Mouse (Mus musculus): ENCODE results near the gene Sco1.
A peak's percentile ranks its signal among the peaks of the same experiment; 100 is the strongest.

The Sco1 gene

DNA sequence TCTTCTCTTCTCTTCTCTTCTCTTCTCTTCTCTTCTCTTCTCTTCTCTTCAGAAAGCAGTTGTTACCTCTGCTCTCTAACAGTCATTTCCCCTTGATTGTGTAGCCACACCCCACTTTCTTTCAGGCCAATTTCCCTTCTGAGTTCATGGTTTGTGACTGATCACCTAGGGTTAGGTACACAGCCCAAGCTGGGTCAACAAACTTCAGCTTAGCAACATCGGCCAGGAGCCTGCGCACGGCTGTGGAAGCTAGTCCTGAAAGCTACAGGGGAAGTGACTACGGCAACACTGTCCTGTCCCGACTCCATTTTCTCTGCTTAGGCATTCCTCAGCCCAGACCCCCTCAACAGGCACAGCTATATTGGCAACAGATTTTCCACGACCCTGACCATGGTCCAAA is 7.5 kb upstream of the Sco1 start:
- DNase-seq = peak in 1 of 2 experiments; percentile 14

DNA sequence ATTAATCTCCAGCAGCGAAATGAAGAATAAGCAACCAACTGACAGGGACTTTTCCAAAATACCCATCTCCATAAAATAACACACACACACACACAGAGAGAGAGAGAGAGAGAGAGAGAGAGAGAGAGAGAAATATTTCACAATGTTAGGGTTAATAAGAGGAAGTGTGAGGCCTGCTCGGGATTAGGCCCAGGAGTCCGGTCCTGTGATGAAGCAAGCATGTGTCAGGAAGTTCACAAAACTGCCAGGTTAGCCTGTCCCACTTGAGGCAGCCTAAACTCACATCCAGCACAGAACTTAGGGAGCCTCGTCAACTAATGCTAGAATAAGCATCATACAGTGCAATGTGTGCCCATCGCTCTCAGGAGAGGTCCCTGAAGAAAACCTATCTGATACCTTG is 5.3 kb upstream of the Sco1 start:
- DNase-seq = no peak

DNA sequence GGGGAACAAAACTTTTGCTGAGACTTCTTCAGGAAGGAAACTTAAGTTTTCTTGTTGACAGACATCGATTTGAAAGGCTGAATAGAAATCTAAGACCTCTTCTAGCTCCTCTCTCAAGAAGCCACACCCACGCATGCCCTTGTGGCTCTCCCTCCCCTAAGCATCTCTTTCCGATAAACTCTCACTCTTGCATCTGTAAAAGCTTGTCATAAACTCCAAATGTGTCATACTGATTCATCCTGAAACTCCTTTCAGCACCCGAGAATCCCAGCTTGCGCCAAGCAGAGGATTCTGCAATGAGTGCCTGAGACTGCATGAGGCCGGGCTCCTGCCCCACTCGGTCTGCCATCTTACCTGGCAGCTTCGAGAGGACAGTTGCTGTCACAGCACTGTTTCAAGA is 4.0 kb upstream of the Sco1 start:
- no peak for DNase-seq

DNA sequence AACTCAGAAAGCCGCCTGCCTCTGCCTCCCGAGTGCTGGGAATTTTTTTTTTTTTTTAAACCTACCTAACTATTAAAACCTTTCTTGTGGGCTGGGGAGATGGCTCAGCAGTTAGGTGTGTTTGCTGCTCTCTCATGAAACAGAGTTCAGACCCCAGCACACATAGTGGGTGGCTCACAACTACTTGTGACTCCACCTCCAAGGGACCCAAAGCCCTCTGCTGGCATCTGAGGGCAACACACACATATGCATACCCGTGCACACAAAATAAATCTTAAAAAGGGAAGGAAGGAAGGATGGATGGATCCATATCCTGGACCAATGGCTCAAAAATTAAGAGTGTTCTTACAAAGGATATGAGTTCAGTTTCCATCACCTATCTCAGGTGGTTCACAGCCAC is 3.2 kb upstream of the Sco1 start:
- DNase-seq = no peak

DNA sequence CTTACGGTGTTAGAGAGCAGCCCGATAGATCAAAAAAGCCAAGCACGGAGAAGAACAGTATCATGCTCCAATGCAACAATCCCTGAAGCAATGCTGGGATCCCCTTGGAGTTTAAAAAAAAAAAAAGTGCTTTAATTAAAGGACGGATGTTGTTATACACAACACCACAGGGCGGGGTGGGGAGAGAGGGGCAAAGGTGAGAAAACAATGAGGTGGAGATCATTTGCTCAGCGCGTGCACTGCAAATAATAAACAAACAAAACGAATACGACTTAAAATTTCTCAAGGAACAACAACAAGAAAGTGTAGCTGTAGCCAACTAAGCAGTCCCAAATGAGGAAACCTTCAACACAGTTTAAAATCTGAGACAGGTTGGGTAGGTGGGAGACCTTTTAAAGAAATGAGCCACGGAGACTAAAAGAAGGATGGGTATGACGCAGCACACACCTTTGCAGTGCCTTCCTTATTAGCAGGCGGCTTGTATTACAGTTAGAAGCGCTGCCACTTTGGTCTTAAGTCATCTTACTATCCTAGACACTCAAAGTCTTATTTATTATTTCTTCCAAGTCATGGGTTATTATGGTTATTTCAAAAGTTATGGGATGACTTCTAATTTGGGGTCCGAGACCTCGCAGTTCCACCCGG is 672 bp upstream of the Sco1 start:
- DNase-seq = peak in 1 of 2 experiments; percentile 21

DNA sequence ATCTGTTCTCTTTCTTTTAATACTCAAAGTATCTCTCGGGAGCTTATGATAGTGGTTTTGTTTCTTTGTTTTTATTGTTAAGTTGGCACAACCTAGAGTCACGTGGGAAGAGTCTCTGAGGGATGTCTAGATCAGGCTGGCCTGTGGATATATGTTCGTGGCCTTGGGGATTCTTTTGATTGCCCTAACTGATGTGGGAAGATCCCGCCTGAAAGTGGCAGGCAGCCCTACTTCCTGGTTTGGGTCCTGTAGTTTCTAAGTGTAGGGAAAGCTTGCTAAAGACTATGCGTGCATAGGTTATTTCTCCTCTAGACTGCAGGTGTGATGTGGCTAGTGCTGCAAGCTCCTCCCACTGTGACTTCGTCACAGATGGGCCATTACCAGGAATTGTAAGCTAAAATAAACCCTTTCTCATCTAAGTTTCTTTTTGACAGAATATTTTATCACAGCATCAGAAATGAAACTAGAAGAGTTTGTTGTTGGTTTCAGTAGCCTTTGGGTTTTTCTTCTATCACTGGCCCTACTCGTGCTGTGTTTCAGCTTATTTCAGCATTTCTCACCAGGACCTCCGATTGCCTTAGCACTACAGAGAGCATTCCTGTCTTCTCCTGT is 2.4 kb downstream of the Sco1 start:
- DNase-seq = no peak

DNA sequence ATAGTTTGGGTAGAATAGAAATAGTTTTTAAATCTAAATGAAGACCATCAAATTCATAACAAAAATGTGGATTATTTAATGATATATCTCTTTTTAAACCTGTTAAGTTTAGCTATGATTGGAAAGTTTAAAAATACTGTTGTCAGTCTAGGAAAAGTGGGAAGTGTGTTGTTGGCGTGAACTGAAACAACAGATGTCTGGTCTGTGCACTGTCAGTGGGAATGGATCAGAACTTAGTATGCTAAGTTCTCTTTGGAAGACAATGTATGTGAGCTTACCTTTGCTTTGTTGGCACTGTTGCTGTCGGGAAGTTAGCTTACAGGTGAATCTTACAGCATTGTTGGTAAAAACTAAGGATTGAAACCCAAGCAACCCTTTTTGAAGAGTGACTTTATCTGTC is 8.8 kb downstream of the Sco1 start:
- no peak for DNase-seq

DNA sequence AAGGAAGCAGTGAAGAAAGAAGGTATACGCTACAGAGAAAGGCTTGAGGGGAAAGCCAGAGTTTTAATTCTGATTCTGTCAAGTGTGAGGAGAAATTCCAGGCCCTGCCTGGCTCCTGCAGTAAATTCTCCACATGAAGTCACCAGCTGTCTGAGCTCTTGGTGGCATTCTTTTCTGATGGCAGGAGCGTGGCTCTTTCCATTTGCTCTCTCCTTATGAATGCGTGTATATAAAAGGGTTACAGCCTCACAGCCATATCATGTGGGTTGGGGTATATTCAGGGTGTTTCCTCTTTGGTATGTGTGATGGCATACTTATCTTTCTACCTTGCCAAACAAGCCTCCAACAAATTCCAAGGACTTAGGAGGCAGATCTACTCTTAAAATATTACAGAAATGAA is 10.3 kb downstream of the Sco1 start:
- no peak for DNase-seq

DNA sequence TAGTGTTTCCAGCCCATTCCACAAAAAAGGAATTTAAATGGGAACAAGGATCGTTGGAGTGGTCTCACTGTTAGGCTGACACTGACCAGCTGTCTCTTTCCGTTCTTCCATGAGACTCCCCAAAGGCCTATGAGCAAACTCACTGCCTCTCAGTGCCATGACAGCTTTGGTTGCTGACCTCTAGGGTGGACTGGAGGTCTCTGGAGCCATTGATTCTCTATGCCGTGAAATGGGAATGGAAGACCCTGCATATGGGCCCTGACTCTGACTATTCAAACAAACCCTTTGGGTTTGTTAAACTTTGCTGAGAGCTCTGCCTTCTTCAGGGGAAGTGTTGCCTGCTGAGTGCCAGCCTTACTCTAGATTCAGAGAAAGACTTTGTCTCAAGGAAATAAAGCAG is 15.3 kb downstream of the Sco1 start:
- DNase-seq = no peak

DNA sequence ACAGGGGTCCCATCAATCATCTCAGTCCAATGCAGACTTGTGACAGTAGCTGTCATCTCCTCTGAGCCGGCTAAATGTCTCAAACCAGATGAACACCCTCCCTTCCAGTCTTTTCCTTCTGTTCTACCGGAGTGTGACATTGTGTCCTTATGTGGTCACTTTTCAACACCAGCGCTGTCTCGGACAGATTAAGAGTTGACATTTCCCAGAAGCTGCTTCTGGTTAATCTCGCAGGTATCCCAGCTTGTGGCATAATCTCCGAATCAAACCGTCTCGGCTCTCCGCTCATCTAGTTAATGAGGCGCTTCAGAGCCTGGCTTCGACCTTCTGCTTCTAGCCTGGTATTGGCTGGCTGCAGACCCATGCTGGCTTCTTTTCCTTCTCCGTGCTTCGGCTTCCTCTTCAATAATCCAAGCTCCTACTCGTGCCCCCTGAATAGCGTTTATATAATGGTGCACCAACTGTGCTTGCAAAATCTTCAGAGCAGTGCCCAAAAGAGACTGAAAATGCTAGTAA is 20.2 kb downstream of the Sco1 start:
- DNase-seq = no peak

DNA sequence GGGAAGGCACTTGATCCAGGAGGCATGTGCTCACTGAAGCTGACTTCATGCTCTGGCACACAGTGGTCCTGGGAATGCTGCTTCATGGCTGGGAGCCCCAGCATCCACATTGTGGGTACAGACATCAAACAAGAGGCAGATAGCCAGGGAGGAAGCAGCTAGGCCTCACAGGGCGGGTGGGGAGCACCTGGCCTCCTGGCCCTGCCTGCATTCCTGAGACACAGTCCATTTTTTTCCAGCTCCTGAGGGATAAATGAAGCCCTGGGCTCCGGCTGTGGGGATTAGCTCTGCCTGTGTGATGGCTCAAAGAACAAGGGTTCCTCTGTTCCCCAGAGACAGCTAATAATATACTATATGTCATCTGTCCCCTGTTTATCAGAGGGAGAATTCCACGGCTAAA is 22.6 kb downstream of the Sco1 start:
- DNase-seq = no peak

DNA sequence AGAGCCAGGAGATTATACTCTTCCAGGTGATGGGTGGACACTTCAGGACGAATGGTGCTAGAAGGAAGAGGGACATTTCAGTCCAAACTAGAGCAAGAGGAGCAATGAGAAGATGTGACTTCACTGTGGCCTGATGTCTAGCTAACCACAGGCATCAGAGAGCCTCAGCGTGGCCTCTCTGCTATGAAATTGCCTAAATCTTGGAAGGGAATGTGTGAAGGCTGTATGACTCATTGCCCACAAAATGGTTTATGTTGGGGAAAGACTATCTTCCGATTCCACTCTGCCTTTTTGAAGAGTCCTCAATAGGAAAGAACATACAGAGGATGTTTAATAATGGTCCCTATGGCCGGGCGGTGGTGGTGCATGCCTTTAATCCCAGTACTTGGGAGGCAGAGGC is 24.3 kb downstream of the Sco1 start:
- no peak for DNase-seq

DNA sequence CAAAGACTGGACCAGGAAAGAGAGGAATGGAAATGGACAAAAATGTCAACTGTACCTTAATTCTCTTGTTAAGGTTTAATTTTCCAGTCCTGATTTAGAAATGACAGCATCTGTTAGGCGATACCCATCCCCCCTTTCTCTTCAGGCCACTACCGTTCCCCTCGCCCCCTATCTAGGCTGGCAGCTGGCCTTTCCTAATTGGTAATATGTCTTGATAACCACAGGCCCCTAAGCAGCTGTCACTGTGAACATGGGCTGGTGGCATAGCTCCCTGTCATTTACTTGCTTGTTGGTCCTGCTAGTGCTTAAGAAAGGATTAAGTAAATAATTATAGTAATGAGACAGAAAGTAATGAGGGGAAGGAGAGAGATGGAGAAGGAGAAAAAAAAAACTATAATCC is 25.0 kb downstream of the Sco1 start:
- DNase-seq = no peak

DNA sequence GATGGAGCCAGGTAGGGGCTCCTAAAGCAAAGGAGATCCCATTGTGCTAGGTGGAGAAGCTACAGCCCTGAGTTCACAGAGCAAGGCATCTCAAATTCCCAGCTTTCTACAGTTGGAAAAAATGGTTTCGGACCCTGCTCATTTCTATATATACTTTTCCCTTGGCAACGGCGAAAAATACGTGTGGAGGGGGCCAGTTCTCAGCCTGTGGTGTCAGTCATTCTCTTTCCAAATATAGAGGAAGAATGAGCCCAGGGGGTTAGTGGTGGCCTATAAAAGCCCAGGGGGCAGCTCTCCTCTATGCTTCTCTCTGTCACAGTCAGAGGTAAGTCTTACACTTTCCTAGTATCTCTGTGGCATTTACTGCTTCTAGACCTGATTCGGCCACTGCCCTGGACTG is 25.5 kb downstream of the Sco1 start, which contains the start of gene Myh3:
Gene Myh3, plus strand, starts transcription at position 301 of the 400 bp plus-strand sequence.
- DNase-seq = no peak

DNA sequence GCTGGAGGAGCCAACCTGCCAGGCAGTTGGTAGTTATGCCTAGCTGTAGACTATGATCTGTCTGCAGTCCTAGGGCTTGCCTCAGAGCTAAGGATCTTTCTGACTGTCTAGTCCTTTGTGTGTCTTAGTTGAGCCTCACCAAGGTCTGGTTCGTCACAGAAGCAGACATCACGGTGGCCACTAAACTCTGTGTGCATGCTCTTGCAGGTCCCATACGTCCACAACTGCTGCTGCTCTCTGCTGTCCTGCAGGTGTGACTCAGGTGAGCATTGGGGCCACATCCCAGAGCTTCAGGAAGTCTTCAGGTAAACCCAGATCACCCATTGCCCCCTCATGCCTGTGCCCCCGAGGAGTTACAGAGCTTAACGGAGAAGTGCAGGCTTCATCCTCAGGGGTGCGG is 26.4 kb downstream of the Sco1 start:
- no peak for DNase-seq

DNA sequence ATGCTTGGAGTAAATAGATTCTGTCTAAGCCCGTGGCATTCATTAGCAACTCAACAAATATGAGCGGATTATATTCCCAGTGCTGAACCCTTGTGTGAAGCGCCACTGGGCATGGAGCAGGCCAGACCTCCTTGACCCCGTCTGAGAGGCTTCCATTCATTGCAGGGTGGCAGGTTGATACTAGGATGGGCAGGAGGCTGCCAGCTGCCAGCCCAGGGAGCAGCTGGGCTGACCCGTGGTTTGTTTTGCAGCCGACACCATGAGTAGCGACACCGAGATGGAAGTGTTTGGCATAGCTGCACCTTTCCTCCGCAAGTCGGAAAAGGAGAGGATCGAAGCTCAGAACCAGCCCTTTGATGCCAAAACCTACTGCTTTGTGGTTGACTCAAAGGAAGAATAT is 27.3 kb downstream of the Sco1 start:
- no peak for DNase-seq

DNA sequence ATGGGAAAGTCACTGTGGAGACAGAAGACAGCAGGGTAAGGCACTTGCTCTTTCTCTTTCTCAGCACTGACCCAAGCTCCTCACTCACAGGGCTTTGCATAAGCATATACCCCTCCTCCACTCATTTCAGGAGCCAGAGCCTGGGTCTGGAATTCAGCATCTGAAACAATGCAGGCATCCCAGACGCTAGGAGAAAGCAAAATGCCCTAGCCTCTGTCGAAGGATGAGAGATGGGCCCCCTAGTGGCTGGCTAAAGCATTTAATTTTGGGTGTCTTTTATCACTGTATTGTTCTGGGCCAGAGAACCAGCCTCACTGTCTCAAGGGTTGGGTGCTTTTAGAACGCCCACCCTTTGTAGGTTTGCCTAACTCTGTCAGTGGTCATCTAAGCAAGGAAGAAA is 27.7 kb downstream of the Sco1 start:
- peak; percentile 37 to 44 for DNase-seq

DNA sequence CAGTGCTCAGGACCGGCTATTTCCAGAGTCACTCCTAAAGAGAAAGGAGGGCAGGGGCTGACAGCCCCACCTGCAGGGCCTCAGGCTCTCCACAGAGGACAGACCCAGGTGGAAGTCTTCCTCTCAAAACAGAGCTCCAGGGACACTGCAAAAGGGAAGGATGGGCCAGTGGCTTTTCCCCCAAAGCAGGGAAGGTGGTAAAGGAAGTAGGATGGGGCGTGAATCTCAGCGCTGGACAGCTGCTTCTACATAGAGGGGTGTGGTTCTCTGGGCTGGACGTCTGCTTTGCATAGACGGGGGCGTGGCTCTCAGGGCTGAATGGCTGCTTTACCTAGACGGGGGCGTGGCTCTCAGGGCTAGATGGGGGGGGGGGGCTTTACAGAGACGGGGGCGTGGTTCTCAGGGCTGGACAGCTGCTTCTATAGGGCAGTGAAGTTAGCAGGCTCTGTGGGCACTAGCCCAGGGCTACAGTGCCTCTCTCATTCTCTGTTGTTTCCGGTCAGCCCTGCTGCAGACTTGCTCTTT is 28.7 kb downstream of the Sco1 start:
- peak; percentile 35 to 38 for DNase-seq

DNA sequence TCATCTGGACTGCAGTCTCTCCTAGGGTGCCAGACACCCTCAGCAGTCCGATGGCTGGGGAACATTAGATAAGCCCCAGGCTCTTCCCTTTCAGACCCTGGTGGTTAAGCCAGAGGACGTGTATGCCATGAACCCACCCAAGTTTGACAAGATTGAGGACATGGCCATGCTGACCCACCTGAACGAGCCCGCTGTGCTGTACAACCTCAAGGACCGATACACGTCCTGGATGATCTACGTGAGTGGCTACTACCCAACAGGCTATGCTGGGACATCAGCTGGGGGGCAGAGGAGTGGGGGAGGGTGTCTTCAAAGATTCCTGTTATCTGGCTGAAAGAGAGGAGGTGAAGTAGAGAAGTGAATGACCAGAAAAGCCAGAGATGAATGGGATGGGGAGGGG is 29.7 kb downstream of the Sco1 start:
- no peak for DNase-seq

DNA sequence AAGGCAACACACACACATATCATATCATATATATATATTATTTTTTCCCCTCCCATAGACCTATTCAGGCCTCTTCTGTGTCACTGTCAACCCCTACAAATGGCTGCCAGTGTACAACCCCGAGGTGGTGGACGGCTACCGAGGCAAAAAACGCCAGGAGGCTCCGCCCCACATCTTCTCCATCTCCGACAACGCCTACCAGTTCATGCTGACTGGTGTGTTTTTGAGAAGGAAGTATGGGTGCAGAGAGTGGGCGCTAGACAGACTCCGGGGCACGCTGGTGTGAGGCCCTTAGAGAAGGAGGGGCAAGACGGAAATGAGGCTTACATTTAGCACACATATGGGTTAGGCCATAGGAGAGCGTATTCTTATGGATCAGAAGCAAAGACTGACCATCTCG is 30.3 kb downstream of the Sco1 start:
- DNase-seq = no peak

DNA sequence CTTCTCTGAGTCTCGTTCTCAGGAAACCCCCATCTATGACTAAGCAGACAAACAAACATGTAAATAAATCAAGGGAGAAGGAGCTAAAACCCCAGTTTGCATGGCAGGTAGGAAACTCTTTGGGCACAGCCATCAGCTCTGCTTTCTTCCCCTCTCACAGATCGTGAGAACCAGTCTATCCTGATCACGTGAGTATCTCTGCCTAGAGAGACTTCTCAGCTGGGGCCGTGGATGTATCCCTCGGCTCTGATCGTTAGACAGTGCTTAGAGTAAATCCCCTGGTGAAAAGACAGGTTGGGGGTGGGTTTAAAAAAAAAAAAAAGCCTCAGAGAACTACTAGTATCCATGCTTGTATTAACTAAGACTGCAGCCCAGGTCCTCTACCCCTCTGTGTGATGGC is 30.8 kb downstream of the Sco1 start:
- no peak for DNase-seq

DNA sequence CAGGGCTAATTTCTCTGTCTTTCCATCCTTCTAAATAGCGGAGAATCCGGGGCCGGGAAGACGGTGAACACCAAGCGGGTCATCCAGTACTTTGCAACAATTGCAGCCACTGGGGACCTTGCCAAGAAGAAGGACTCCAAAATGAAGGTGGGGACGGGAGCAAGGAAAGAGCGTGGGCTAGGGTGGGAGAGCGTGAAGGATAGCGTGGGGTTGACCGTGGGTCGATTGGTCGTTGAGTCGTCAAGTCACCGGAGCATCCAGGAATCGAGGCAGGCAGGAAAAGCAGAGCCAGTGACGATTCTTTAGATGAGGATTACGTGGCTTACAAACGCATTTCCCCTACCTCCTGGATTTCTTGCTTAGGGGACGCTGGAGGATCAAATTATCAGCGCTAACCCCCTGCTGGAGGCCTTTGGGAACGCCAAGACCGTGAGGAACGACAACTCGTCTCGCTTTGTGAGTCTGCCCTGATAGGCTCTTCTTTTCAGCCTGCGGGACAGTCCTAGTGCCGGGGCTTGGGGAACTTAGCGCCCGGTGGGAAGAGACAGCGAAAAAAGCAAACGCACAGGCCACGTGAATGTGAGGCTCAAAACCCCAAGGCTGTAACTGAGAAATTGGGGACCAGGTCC is 31.4 kb downstream of the Sco1 start:
- no peak for DNase-seq

DNA sequence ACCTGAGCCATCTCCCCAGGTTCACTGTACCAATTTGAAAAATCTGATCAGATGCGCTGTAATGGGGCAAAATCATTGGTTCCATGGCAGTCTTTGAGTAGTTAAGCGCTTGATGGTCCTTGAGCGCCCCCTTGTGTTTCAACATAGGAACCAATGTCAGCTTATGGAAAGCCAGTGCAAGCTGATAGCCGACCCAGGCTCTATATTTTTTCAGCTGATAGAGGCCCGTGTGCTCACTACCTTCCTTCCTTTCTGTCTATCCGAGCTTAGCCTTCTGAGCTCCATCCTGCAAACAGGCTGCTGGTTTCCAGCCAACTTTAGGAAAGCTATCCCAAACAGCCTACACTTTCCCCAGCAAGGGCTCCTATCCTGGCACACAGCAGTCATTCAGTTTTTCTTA is 33.0 kb downstream of the Sco1 start:
- DNase-seq = peak; percentile 59 to 62

All from kidney, adult 8-10 months (tissue).